Mouse (Mus musculus) hindbrain, embryonic 12.5 days (tissue): ENCODE measurements at regions not wholly inside any gene's neighbourhood (a gene's known extent, or its start where the extent isn't known, plus 50 kb on each side); places are given as distances from the start of the nearest gene placed in this dataset.

Experiments used
- ATAC-seq: fragments of 200-750 bp; cut with Nextera tagmentation; 2 replicates; pipeline ENCODE4 v1.8.0; 2017; ENCODE audit warnings: moderate TSS enrichment; ENCODE audit not compliant: low FRiP score
- H3K27ac ChIP-seq: fragments of 300-500 bp; sonication (generic); 2 replicates; pipeline ENCODE4 v1.5.1; 2016; ENCODE audit warnings: mild to moderate bottlenecking
- H3K27me3 ChIP-seq: fragments of 300-500 bp; sonication (generic); 2 replicates; pipeline ENCODE4 v1.6.1; 2016; ENCODE audit warnings: mild to moderate bottlenecking
- H3K36me3 ChIP-seq: fragments of 300-500 bp; sonication (generic); 2 replicates; pipeline ENCODE4 v1.6.1; 2016; ENCODE audit warnings: mild to moderate bottlenecking
- H3K4me1 ChIP-seq: fragments of 300-500 bp; sonication (generic); 2 replicates; pipeline ENCODE4 v1.6.1; 2016
- H3K4me2 ChIP-seq: fragments of 300-500 bp; sonication (generic); replicated peaks from 2 replicates; pipeline ENCODE4 v1.6.1; 2016; ENCODE audit warnings: mild to moderate bottlenecking
- H3K4me3 ChIP-seq: fragments of 300-500 bp; sonication (generic); 2 replicates; pipeline ENCODE4 v1.5.1; 2016; ENCODE audit warnings: mild to moderate bottlenecking
- H3K9ac ChIP-seq: fragments of 300-500 bp; sonication (generic); 2 replicates; pipeline ENCODE4 v1.6.1; 2016; ENCODE audit warnings: mild to moderate bottlenecking, moderate library complexity
- H3K9me3 ChIP-seq: fragments of 300-500 bp; sonication (generic); replicated peaks from 2 replicates; pipeline ENCODE4 v1.6.1; 2016; ENCODE audit warnings: mild to moderate bottlenecking
- WGBS: fragments of 180-500 bp; shearing (Covaris S2); methylation state at CpG from one replicate; pipeline ENCODE4 v1.1.7; 2016; 5-methylcytosine and 5-hydroxymethylcytosine counted together

GRCm38 (mm10) chr13:43852888-43853287 is 68.3 kb downstream of the Cd83 start:
- ATAC-seq: no peak
- Histone ChIP-seq H3K9ac (no peak overlapping the region), H3K27ac (no peak overlapping the region), H3K27me3 (no peaks in the 10 kb centered on the region), H3K4me1 (peaks cover 14% of the 10 kb centered on the region), H3K4me2 (no peak overlapping the region), H3K36me3 (no peaks in the 10 kb centered on the region), H3K4me3 (no peak overlapping the region), H3K9me3 (no peaks in the 10 kb centered on the region)
- WGBS: 88% methylated on average over 1 of the region's 1 CpGs

GRCm38 (mm10) chr13:43854973-43855372 is 70.4 kb downstream of the Cd83 start:
- Histone ChIP-seq H3K27me3 (no peaks in the 10 kb centered on the region), H3K4me3 (no peak overlapping the region), H3K36me3 (no peaks in the 10 kb centered on the region), H3K27ac (no peak overlapping the region), H3K9me3 (no peaks in the 10 kb centered on the region), H3K9ac (no peak overlapping the region), H3K4me1 (peaks cover 9% of the 10 kb centered on the region), H3K4me2 (no peak overlapping the region)
- WGBS: 97% methylated on average over 2 of the region's 2 CpGs
- no peak for ATAC-seq

- Histone ChIP-seq H3K27me3 (peaks cover 24% of the 10 kb centered on the region), H3K9ac (no peak overlapping the region), H3K4me3 (no peak overlapping the region), H3K4me1 (peaks cover 16% of the 10 kb centered on the region), H3K9me3 (no peaks in the 10 kb centered on the region), H3K36me3 (no peaks in the 10 kb centered on the region), H3K27ac (no peak overlapping the region), H3K4me2 (no peak overlapping the region)
- no peak for ATAC-seq
- WGBS: 49% methylated on average over 4 of the region's 4 CpGs
Measured at GRCm38 (mm10) chr13:43860932-43861331, 76.4 kb downstream of the Cd83 start.

- 73% methylated on average over 7 of the region's 7 CpGs for WGBS
- H3K9ac ChIP-seq: no peak overlapping the region
- peaks cover 16% of the 10 kb centered on the region for H3K4me1 ChIP-seq
- no peaks in the 10 kb centered on the region for H3K36me3 ChIP-seq
- no peak for ATAC-seq
- H3K4me3 ChIP-seq: no peak overlapping the region
- H3K27me3 ChIP-seq: peaks cover 24% of the 10 kb centered on the region
- H3K27ac ChIP-seq: no peak overlapping the region
- no peak overlapping the region for H3K4me2 ChIP-seq
- no peaks in the 10 kb centered on the region for H3K9me3 ChIP-seq
Measured at GRCm38 (mm10) chr13:43861424-43861823, 76.8 kb downstream of the Cd83 start.

GRCm38 (mm10) chr13:43862056-43862455 is 77.5 kb downstream of the Cd83 start:
- no peak overlapping the region for H3K27ac ChIP-seq
- H3K27me3 ChIP-seq: peaks cover 24% of the 10 kb centered on the region
- H3K9ac ChIP-seq: no peak overlapping the region
- H3K9me3 ChIP-seq: no peaks in the 10 kb centered on the region
- H3K36me3 ChIP-seq: no peaks in the 10 kb centered on the region
- H3K4me1 ChIP-seq: peaks cover 16% of the 10 kb centered on the region
- WGBS: 81% methylated on average over 5 of the region's 5 CpGs
- no peak for ATAC-seq
- H3K4me3 ChIP-seq: no peak overlapping the region
- no peak overlapping the region for H3K4me2 ChIP-seq

- H3K9me3 ChIP-seq: no peaks in the 10 kb centered on the region
- no peak overlapping the region for H3K4me2 ChIP-seq
- H3K4me1 ChIP-seq: peaks cover 16% of the 10 kb centered on the region
- no peak overlapping the region for H3K4me3 ChIP-seq
- H3K9ac ChIP-seq: no peak overlapping the region
- H3K27ac ChIP-seq: no peak overlapping the region
- ATAC-seq: no peak
- no peaks in the 10 kb centered on the region for H3K36me3 ChIP-seq
- peaks cover 27% of the 10 kb centered on the region for H3K27me3 ChIP-seq
- 87% methylated on average over 6 of the region's 6 CpGs for WGBS
Measured at GRCm38 (mm10) chr13:43862586-43862985, 78.0 kb downstream of the Cd83 start.

- H3K27me3 ChIP-seq: peaks cover 27% of the 10 kb centered on the region
- H3K36me3 ChIP-seq: no peaks in the 10 kb centered on the region
- no peak overlapping the region for H3K9ac ChIP-seq
- H3K27ac ChIP-seq: no peak overlapping the region
- H3K4me3 ChIP-seq: no peak overlapping the region
- H3K9me3 ChIP-seq: no peaks in the 10 kb centered on the region
- 71% methylated on average over 7 of the region's 7 CpGs for WGBS
- H3K4me2 ChIP-seq: peak overlapping the region; percentile 54; the same call in 1 of the 2 replicates
- peaks cover 16% of the 10 kb centered on the region for H3K4me1 ChIP-seq
- no peak for ATAC-seq
Measured at GRCm38 (mm10) chr13:43863581-43864100, 79.1 kb downstream of the Cd83 start.

GRCm38 (mm10) chr13:43864153-43864861 is 79.7 kb downstream of the Cd83 start:
- H3K4me3 ChIP-seq: peak overlapping the region; percentile 21
- H3K9me3 ChIP-seq: no peaks in the 10 kb centered on the region
- H3K4me1 ChIP-seq: peaks cover 16% of the 10 kb centered on the region
- ATAC-seq: peak; percentile 98
- peaks cover 27% of the 10 kb centered on the region for H3K27me3 ChIP-seq
- H3K9ac ChIP-seq: peak overlapping the region; percentile 33
- 2% methylated on average over 35 of the region's 35 CpGs for WGBS
- no peak overlapping the region; the same call in none of the 2 replicates for H3K27ac ChIP-seq
- H3K4me2 ChIP-seq: peak overlapping the region; percentile 54
- H3K36me3 ChIP-seq: no peaks in the 10 kb centered on the region

- 1% methylated on average over 20 of the region's 20 CpGs for WGBS
Measured at GRCm38 (mm10) chr13:43865036-43865435, 80.5 kb downstream of the Cd83 start.

GRCm38 (mm10) chr13:43875895-43876294 is 91.3 kb downstream of the Cd83 start:
- H3K4me1 ChIP-seq: no peaks in the 10 kb centered on the region
- no peaks in the 10 kb centered on the region for H3K9me3 ChIP-seq
- H3K27ac ChIP-seq: no peak overlapping the region
- H3K27me3 ChIP-seq: no peaks in the 10 kb centered on the region
- H3K4me3 ChIP-seq: no peak overlapping the region
- WGBS: 87% methylated on average over 9 of the region's 9 CpGs
- no peak overlapping the region for H3K4me2 ChIP-seq
- H3K36me3 ChIP-seq: no peaks in the 10 kb centered on the region
- no peak overlapping the region for H3K9ac ChIP-seq
- no peak for ATAC-seq

More at GRCm38 (mm10) chr13:43865036-43865435, 80.5 kb downstream of the Cd83 start:
- Histone ChIP-seq H3K27ac (no peak overlapping the region; the same call in 1 of the 2 replicates), H3K36me3 (no peaks in the 10 kb centered on the region), H3K4me3 (peak overlapping the region; percentile 21), H3K4me2 (peak overlapping the region; percentile 54), H3K9me3 (no peaks in the 10 kb centered on the region), H3K9ac (peak overlapping the region; percentile 33; the same call in 1 of the 2 replicates), H3K27me3 (peaks cover 27% of the 10 kb centered on the region), H3K4me1 (peaks cover 16% of the 10 kb centered on the region)
- peak; percentile 34 for ATAC-seq

GRCm38 (mm10) chr13:43887284-43887683 is 102.7 kb downstream of the Cd83 start:
- no peak for ATAC-seq
- no peaks in the 10 kb centered on the region for H3K27me3 ChIP-seq
- WGBS: 94% methylated on average over 3 of the region's 3 CpGs
- peaks cover 4% of the 10 kb centered on the region; the same call in 1 of the 2 replicates for H3K4me1 ChIP-seq
- H3K9ac ChIP-seq: no peak overlapping the region
- H3K27ac ChIP-seq: no peak overlapping the region
- H3K36me3 ChIP-seq: no peaks in the 10 kb centered on the region
- 0 out of 2 replicates have a peak, but pooled peaks cover 3% of the 10 kb centered on the region for H3K9me3 ChIP-seq
- H3K4me3 ChIP-seq: no peak overlapping the region
- no peak overlapping the region for H3K4me2 ChIP-seq

- Histone ChIP-seq H3K9me3 (0 out of 2 replicates have a peak, but pooled peaks cover 3% of the 10 kb centered on the region), H3K9ac (no peak overlapping the region), H3K4me1 (peaks cover 4% of the 10 kb centered on the region; the same call in 1 of the 2 replicates), H3K36me3 (no peaks in the 10 kb centered on the region), H3K4me3 (no peak overlapping the region), H3K4me2 (no peak overlapping the region), H3K27me3 (0 out of 2 replicates have a peak, but pooled peaks cover 4% of the 10 kb centered on the region), H3K27ac (no peak overlapping the region)
- no peak for ATAC-seq
- WGBS: 68% methylated on average over 3 of the region's 3 CpGs
Measured at GRCm38 (mm10) chr13:43891928-43892327, 107.4 kb downstream of the Cd83 start.
